Mouse (Mus musculus): ENCODE results near the gene Pmel. TPM values are rescaled to one million over a fixed set of nuclear protein-coding genes. Genes with fewer than 3 reads are reported as not detected.

Pmel gene
- polyA plus RNA-seq, 1 experiment from 2014 or later, result 0.49 TPM

DNA sequence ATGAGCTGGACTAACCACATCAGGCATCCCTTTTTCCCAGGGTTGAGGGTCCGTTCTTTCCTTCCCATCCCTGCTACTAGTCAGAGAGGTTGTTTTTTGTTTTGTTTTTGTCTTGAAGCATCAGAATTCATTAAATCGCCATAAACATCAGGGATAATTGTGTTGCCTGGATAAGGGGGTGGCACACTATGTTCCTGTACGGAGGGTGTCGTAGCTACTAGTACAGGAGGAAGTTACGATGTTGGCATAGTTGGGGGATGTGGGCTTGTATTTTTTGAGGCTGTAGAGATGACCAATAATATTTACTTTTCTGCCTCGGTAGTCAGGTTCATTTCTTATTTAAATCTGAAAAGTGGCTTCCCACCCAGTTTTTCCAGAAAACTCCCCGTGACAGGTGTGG is 39.2 kb downstream of the Pmel start:
- Histone ChIP-seq H3K36me3 (no peaks in the 10 kb centered on the region), H3K9ac (replicated peaks) (peak overlapping the region; percentile 69), H3K4me1 (peaks cover 28% of the 10 kb centered on the region), H3K4me3 (replicated peaks) (peak overlapping the region; percentile 58), H3K9me3 (replicated peaks) (no peaks in the 10 kb centered on the region), H3K27ac (replicated peaks) (no peak overlapping the region; the same call in 1 of the 2 replicates), H3K4me2 (peak overlapping the region; percentile 97), H3K27me3 (replicated peaks) (peaks cover 45% of the 10 kb centered on the region)
- 3% methylated on average over 7 of the region's 7 CpGs for WGBS
- no peak for ATAC-seq (ENCODE audit: low FRiP score)

DNA sequence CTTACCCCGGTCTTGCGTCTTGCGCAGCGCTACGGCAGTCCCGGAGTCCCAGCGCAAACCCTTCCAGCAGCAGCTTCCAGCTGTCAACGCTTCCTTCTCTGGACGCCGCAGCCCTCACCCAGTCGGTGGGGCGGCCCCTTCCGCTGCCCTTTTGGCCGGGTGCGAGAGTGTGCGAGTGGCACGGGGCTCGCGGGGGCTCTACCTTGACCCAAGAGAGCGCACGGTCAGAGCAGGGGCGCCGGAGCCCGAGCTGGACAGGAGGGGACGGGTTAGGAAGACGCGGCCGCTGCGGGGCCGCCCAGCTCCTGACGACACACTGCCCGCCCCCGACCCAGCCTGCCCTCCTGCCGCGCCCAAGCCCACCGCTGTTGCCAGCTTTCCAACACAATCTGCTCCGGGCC is 39.8 kb downstream of the Pmel start:
- WGBS, result under 1% methylated on average over 37 of the region's 37 CpGs
- Histone ChIP-seq H3K9ac (replicated peaks) (peak overlapping the region; percentile 69), H3K36me3 (no peaks in the 10 kb centered on the region), H3K4me2 (peak overlapping the region; percentile 97), H3K27me3 (replicated peaks) (peaks cover 45% of the 10 kb centered on the region), H3K27ac (replicated peaks) (peak overlapping the region; percentile 25; the same call in 1 of the 2 replicates), H3K4me3 (replicated peaks) (peak overlapping the region; percentile 58), H3K4me1 (peaks cover 28% of the 10 kb centered on the region), H3K9me3 (replicated peaks) (no peaks in the 10 kb centered on the region)
- ATAC-seq (ENCODE audit: low FRiP score), result no peak

DNA sequence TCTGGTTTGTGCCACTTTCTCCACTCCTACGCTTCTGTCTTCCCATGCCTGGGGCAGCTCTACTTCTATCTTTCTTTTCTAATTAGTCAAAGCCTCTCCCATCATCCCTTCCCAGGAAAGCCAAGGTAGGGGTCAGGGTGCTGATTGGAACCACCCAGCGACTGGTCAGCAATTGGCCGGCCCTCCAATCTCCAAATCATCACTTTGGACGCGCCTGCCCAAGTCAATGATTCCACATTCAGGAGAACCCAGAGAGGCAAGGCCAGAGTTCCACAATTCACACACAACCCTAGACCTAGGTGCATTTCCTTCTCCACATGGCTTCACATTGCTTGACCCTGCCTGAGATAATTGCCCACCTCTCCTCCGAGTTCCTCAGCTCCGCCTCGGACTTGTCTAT is 40.2 kb downstream of the Pmel start:
- peak overlapping the region; percentile 69 for H3K9ac ChIP-seq (replicated peaks)
- peaks cover 32% of the 10 kb centered on the region for H3K4me1 ChIP-seq
- ATAC-seq (ENCODE audit: low FRiP score), result no peak
- no peaks in the 10 kb centered on the region for H3K36me3 ChIP-seq
- peak overlapping the region; percentile 97 for H3K4me2 ChIP-seq
- no peaks in the 10 kb centered on the region for H3K9me3 ChIP-seq (replicated peaks)
- WGBS, result 20% methylated on average over 8 of the region's 8 CpGs
- peak overlapping the region; percentile 58 for H3K4me3 ChIP-seq (replicated peaks)
- H3K27me3 ChIP-seq (replicated peaks), result peaks cover 45% of the 10 kb centered on the region
- peak overlapping the region; percentile 25; the same call in 1 of the 2 replicates for H3K27ac ChIP-seq (replicated peaks)

DNA sequence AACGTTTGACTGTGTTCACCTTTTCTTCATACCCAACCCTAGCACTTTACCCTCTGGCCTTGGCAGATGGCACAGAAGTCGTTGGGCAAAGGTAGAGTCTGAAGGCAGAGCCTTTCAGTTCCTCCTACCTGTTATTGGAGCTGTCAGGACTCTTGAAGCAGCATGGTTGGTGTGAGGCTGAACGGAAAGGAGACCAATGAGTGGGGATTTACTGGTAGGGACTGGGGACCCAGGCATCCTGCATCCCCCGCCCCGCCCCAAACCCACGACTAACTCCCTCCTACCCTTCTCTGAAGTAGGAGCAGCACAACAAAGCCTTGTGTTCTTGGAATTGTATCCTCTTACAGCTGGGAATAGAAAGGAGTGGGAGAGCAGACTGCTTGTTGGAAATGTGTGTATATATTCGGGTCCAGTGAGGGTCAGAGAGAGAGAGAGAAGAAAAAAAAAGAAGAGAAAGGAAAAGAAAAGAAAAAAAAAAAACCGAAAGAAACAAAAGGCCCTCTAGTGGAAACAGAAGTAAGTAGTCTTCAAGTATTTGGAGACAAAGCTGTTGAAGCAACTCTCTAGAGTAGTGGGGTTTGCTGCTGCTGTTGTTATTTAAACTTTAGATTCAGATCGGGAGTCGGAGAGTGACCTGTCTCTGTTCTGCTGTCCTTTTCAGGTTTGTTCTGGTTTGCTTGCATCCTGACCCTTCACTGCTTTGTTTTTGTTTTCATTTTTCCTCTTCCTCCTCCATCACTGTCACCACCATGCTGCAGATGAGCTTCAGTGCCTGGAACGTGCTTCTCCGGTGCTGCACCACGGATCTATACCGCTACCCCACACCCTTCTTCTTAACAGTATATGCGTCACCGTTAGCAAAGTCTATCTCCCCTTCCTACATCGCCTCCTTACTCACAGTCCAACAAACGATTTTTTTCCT is 40.9 kb downstream of the Pmel start, which contains the start of gene Dgka:
Gene Dgka, minus strand, starts transcription at position 176 of the 922 bp plus-strand sequence.
- peak within 1 kb of the TSS; percentile 97 for H3K4me2 ChIP-seq
- peak within 1 kb of the TSS; percentile 25; the same call in 1 of the 2 replicates for H3K27ac ChIP-seq (replicated peaks)
- WGBS, result 26% methylated on average over 18 of the region's 18 CpGs
- H3K36me3 ChIP-seq, result no peaks in the 10 kb centered on the region
- ATAC-seq (ENCODE audit: low FRiP score), result no peak
- peaks cover 40% of the 10 kb centered on the region for H3K4me1 ChIP-seq
- H3K4me3 ChIP-seq (replicated peaks), result peak within 1 kb of the TSS; percentile 58
- no peaks in the 10 kb centered on the region for H3K9me3 ChIP-seq (replicated peaks)
- H3K9ac ChIP-seq (replicated peaks), result peak within 1 kb of the TSS; percentile 69
- peaks cover 45% of the 10 kb centered on the region for H3K27me3 ChIP-seq (replicated peaks)

DNA sequence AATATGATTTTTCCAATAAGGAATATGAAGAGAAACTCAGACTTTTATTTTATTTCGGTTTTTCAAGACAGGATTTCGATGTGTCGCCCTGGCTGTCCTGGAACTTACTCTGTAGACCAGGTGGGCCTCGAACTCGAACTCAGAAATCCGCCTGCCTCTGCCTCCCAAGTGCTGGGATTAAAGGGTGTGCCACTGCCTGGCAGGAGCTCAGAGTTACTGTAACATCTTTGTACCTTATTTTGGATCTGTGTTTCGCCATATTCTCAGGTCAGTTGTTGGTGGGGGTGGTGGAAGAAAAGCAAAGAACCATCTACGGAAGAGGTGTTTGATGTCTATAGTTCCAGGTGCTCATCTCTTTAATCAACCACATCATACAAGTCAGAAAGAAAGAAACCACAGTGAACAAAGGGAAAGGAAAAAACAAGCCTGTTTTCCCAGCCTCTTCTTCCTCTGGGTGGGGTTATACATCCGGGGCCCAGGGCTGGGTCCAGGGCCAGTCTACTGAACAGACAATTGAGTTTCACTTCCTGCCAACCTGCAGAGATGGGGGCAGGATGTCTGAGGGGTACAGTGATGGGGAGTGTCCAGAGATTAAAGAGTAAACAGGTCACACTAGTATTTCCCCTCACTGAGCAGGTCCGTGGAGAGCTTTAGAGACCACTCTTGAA is 42.1 kb downstream of the Pmel start:
- H3K27ac ChIP-seq (replicated peaks), result no peak overlapping the region
- H3K4me2 ChIP-seq, result no peak overlapping the region
- no peak overlapping the region for H3K9ac ChIP-seq (replicated peaks)
- ATAC-seq (ENCODE audit: low FRiP score), result no peak
- no peak overlapping the region for H3K4me3 ChIP-seq (replicated peaks)
- 95% methylated on average over 10 of the region's 10 CpGs for WGBS
- H3K27me3 ChIP-seq (replicated peaks), result peaks cover 42% of the 10 kb centered on the region
- H3K9me3 ChIP-seq (replicated peaks), result no peaks in the 10 kb centered on the region
- H3K36me3 ChIP-seq, result no peaks in the 10 kb centered on the region
- peaks cover 45% of the 10 kb centered on the region for H3K4me1 ChIP-seq

DNA sequence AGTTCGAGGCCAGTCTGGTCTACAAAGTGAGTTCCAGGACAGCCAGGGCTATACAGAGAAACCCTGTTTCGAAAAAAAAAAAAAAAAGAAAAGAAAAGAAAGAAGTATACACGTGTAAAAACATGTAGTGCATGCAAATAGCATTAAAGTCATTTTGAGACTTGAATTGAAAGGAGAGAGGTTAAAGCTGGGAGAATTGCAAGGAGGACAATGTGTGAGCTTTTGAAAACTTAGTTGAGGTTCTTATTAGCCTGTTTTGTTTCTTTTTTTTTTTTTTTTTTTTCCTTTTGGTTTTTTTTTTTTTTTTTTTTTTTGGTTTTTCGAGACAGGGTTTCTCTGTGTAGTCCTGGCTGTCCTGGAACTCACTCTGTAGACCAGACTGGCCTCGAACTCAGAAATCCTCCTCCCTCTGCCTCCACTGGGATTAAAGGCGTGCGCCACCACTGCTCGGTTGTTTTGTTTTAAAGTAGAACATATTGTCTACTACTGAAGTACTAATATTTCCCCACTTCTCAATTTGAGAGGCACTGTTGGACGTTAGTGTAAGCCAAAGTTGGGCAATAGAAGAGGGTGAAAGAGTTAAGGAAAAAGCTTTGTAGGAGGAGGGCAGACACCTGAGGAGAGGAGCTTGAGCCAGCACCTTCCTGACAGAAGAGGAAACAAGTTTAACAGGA is 43.1 kb downstream of the Pmel start:
- H3K27ac ChIP-seq (replicated peaks), result peak overlapping the region; percentile 86
- WGBS, result 42% methylated on average over 8 of the region's 9 CpGs

DNA sequence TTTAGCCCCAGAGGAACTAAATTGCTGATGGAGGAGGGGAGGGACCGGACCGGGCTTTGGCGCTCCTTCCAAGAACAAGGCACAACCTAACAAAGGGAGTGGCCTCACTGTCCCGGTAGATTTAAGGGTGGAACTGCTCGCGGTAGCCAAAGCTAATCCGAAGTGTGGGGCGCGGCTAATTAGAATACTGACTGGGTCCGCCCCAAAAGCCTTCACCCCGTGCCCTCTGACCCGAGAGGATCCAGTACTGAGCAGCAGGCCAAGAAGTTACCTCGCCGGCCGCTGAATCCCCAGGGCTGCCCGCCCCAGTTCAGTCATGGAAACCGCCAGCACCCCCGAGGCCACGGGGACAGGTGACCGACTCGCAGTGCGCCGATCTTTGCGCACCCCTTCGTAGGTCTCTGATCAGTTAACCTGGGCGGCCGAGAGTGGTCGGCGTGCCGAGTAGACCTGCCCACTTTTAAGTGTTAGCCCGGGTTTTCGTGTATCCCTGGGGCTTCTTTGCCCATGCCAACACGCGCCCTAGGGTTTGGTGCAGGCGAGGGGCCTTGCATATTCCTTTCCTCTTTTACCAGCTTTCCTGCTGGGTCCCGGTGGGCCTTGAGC is 43.8 kb downstream of the Pmel start, which contains the start of gene Pym1:
Gene Pym1, plus strand, starts transcription at position 244 of the 606 bp plus-strand sequence.
- Histone ChIP-seq H3K9me3 (replicated peaks) (no peaks in the 10 kb centered on the region), H3K4me1 (peaks cover 47% of the 10 kb centered on the region), H3K4me3 (replicated peaks) (peak within 1 kb of the TSS; percentile 61), H3K4me2 (peak within 1 kb of the TSS; percentile 83), H3K36me3 (no peaks in the 10 kb centered on the region), H3K9ac (replicated peaks) (peak within 1 kb of the TSS; percentile 74), H3K27ac (replicated peaks) (peak within 1 kb of the TSS; percentile 86), H3K27me3 (replicated peaks) (peaks cover 27% of the 10 kb centered on the region)
- under 1% methylated on average over 36 of the region's 36 CpGs for WGBS
- ATAC-seq (ENCODE audit: low FRiP score), result peak; percentile 52

More for the DNA sequence above, 43.1 kb downstream of the Pmel start:
- H3K4me1 ChIP-seq, result peaks cover 48% of the 10 kb centered on the region
- H3K9ac ChIP-seq (replicated peaks), result peak overlapping the region; percentile 74
- peak overlapping the region; percentile 61 for H3K4me3 ChIP-seq (replicated peaks)
- H3K36me3 ChIP-seq, result no peaks in the 10 kb centered on the region
- H3K9me3 ChIP-seq (replicated peaks), result no peaks in the 10 kb centered on the region
- peak overlapping the region; percentile 83 for H3K4me2 ChIP-seq
- no peak for ATAC-seq (ENCODE audit: low FRiP score)
- peaks cover 33% of the 10 kb centered on the region for H3K27me3 ChIP-seq (replicated peaks)

DNA sequence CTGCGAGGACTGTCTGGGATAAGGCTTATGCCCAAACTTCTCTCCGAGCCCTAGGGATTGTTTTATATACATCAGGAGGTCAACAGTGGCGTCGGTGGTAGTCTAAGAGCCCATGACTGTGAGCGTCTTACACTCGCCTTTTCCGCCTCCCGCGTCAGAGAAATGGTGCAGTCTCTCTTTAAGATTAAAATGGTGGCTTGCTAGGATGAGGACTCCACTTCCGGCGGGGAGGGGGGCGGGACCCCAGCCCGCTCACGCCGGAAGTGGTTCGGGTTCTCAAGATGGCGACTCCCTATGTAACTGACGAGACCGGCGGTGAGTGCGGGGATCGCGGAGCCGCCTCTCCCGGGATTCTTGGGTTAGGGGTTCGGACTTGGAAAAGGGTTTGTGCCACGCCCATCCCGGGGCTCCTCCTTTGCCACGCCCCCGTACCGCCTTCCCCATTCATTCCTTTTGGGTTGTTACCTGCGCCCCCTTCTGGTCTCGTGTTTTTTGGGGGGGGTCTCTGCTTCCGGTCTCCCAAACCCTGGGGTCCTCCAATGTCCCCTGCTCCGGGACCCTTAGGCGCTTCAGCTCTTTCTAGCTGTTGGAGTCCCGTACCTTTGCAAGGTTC is 44.4 kb downstream of the Pmel start:
- H3K4me2 ChIP-seq, result peak overlapping the region; percentile 83
- under 1% methylated on average over 37 of the region's 37 CpGs for WGBS
- H3K4me3 ChIP-seq (replicated peaks), result peak overlapping the region; percentile 61
- peak overlapping the region; percentile 74 for H3K9ac ChIP-seq (replicated peaks)
- H3K36me3 ChIP-seq, result 0 out of 2 replicates have a peak, but pooled peaks cover 2% of the 10 kb centered on the region
- ATAC-seq (ENCODE audit: low FRiP score), result peak; percentile 95
- H3K27me3 ChIP-seq (replicated peaks), result peaks cover 21% of the 10 kb centered on the region
- H3K4me1 ChIP-seq, result peaks cover 40% of the 10 kb centered on the region
- no peaks in the 10 kb centered on the region for H3K9me3 ChIP-seq (replicated peaks)
- H3K27ac ChIP-seq (replicated peaks), result peak overlapping the region; percentile 86

Data from neural tube, embryonic 15.5 days (tissue).